Mouse (Mus musculus) left cerebral cortex, postnatal 4 days (tissue): ENCODE measurements around the gene Gdf7. TPM values are rescaled to one million over a fixed set of nuclear protein-coding genes. Genes with fewer than 3 reads are reported as not detected.

Experiments
- DNase-seq: peaks from one replicate; pipeline ENCODE4 v3.0.0-alpha.2; 2022
- intact Hi-C: fragments of 180-260 bp; cut with DNase I; formaldehyde crosslinking; loops from one replicate; pipeline ENCODE4 v1.15.1; 2025
- total RNA-seq, 2 experiments: library from RNA; stranded (reverse); gene quantifications; 2 replicates each; pipeline ENCODE4 v1.2.3; 2021

Gene Gdf7
- total RNA-seq, 2 experiments from 2014 or later, result not detected

- no peak for DNase-seq
- intact Hi-C loops, result loop anchor here (10.0 kb wide), 2 partner anchors 305 to 425 kb away; no protein-coding TSS in a partner anchor
Observed at GRCm38 (mm10) chr12:8299143-8300110, 2.3 kb downstream of the Gdf7 start.

GRCm38 (mm10) chr12:8298361-8299142, 3.2 kb downstream of the Gdf7 start:
- DNase-seq, result no peak
- intact Hi-C loops, result no loop called here

GRCm38 (mm10) chr12:8297586-8298214, 4.1 kb downstream of the Gdf7 start:
- intact Hi-C loops, result no loop called here
- no peak for DNase-seq

GRCm38 (mm10) chr12:8296154-8296553, 5.6 kb downstream of the Gdf7 start:
- no peak for DNase-seq
- intact Hi-C loops, result no loop called here

- no peak for DNase-seq
- intact Hi-C loops, result no loop called here
Observed at GRCm38 (mm10) chr12:8295307-8295913, 6.3 kb downstream of the Gdf7 start.

- intact Hi-C loops, result no loop called here
- peak; percentile 79 for DNase-seq
Observed at GRCm38 (mm10) chr12:8291157-8291853, 10.4 kb downstream of the Gdf7 start.

- intact Hi-C loops, result no loop called here
- DNase-seq, result no peak
Observed at GRCm38 (mm10) chr12:8289499-8289898, 12.3 kb downstream of the Gdf7 start.

GRCm38 (mm10) chr12:8289099-8289498, 12.7 kb downstream of the Gdf7 start:
- intact Hi-C loops, result no loop called here
- no peak for DNase-seq

- no peak for DNase-seq
- intact Hi-C loops, result no loop called here
Observed at GRCm38 (mm10) chr12:8287970-8288369, 13.8 kb downstream of the Gdf7 start.

- intact Hi-C loops, result no loop called here
- no peak for DNase-seq
Observed at GRCm38 (mm10) chr12:8281225-8282017, 20.3 kb downstream of the Gdf7 start.

GRCm38 (mm10) chr12:8275424-8275823, 26.3 kb downstream of the Gdf7 start:
- no peak for DNase-seq
- intact Hi-C loops, result no loop called here

- DNase-seq, result no peak
- intact Hi-C loops, result no loop called here
Observed at GRCm38 (mm10) chr12:8273471-8274171, 28.1 kb downstream of the Gdf7 start.

GRCm38 (mm10) chr12:8271405-8271804, 30.3 kb downstream of the Gdf7 start:
- no peak for DNase-seq
- intact Hi-C loops, result no loop called here

GRCm38 (mm10) chr12:8269627-8270026, 32.1 kb downstream of the Gdf7 start:
- no peak for DNase-seq
- intact Hi-C loops, result no loop called here

- intact Hi-C loops, result no loop called here
- DNase-seq, result no peak
Observed at GRCm38 (mm10) chr12:8266311-8266710, 35.4 kb downstream of the Gdf7 start.

GRCm38 (mm10) chr12:8260297-8260696, 41.5 kb downstream of the Gdf7 start:
- intact Hi-C loops, result no loop called here
- no peak for DNase-seq
